Mouse (Mus musculus) hindbrain, embryonic 11.5 days (tissue): Measurements from ENCODE around the gene E330034G19Rik. TPM values are rescaled to one million over a fixed set of nuclear protein-coding genes. Genes with fewer than 3 reads are reported as not detected.

Experiments
- ATAC-seq: fragments of 200-750 bp; cut with Nextera tagmentation; 2 replicates; pipeline ENCODE4 v1.8.0; 2017; ENCODE audit warnings: mild to moderate bottlenecking, moderate TSS enrichment, moderate library complexity; ENCODE audit not compliant: low FRiP score
- DNase-seq: peaks from one replicate; pipeline ENCODE4 v3.0.0-alpha.2; 2015; ENCODE audit warnings: low spot score
- H3K27ac ChIP-seq: fragments of 300-500 bp; sonication (generic); 2 replicates; pipeline ENCODE4 v1.5.1; 2014; ENCODE audit warnings: mild to moderate bottlenecking, low read depth, low read length
- H3K27me3 ChIP-seq: fragments of 300-500 bp; sonication (generic); 2 replicates; pipeline ENCODE4 v1.6.1; 2014; ENCODE audit warnings: mild to moderate bottlenecking, low read length, moderate library complexity, mixed read lengths; ENCODE audit not compliant: control insufficient read depth, insufficient read depth
- H3K36me3 ChIP-seq: fragments of 300-500 bp; sonication (generic); 2 replicates; pipeline ENCODE4 v1.6.1; 2014; ENCODE audit warnings: mild to moderate bottlenecking, low read length, moderate library complexity, mixed read lengths; ENCODE audit not compliant: control insufficient read depth, insufficient read depth
- H3K4me1 ChIP-seq: fragments of 300-500 bp; sonication (generic); replicated peaks from 2 replicates; pipeline ENCODE4 v1.6.1; 2014; ENCODE audit warnings: low read length, mixed read lengths; ENCODE audit not compliant: control insufficient read depth, insufficient read depth
- H3K4me2 ChIP-seq: fragments of 300-500 bp; sonication (generic); replicated peaks from 2 replicates; pipeline ENCODE4 v1.6.1; 2014; ENCODE audit warnings: mild to moderate bottlenecking, low read depth, low read length
- H3K4me3 ChIP-seq: fragments of 300-500 bp; sonication (generic); 2 replicates; pipeline ENCODE4 v1.5.1; 2014; ENCODE audit warnings: low read depth, low read length
- H3K9ac ChIP-seq: fragments of 300-500 bp; sonication (generic); 2 replicates; pipeline ENCODE4 v1.6.1; 2014; ENCODE audit warnings: low read depth, low read length
- H3K9me3 ChIP-seq: fragments of 300-500 bp; sonication (generic); 2 replicates; pipeline ENCODE4 v1.6.1; 2016; ENCODE audit warnings: low read length; ENCODE audit not compliant: control insufficient read depth
- WGBS: fragments of 180-500 bp; shearing (Covaris S2); extraction: QIAGEN DNeasy Blood & Tissue Kit; methylation state at CpG from one replicate; pipeline ENCODE4 v1.1.7; 2014; 5-methylcytosine and 5-hydroxymethylcytosine counted together
- polyA plus RNA-seq: library from polyadenylated mRNA; unstranded; fragments of >200 nt; fragmentation: Nextera tagmentation; extraction: Ambion mirVana; gene quantifications from 2 replicates; pipeline ENCODE4 v1.2.1, GENCODE M21; 2014

Gene E330034G19Rik
- polyA plus RNA-seq, 1 experiment from 2014 or later, result not detected

- Histone ChIP-seq H3K4me2 (no peak overlapping the region), H3K9me3 (no peaks in the 10 kb centered on the region), H3K4me1 (0 out of 2 replicates have a peak, but pooled peaks cover 5% of the 10 kb centered on the region), H3K27me3 (no peaks in the 10 kb centered on the region), H3K27ac (no peak overlapping the region; the same call in 1 of the 2 replicates), H3K36me3 (no peaks in the 10 kb centered on the region), H3K4me3 (no peak overlapping the region), H3K9ac (no peak overlapping the region)
- ATAC-seq, result no peak
- WGBS, result 81% methylated on average over 6 of the region's 6 CpGs
- DNase-seq, result no peak
Measured at GRCm38 (mm10) chr14:24262382-24262781, 30.6 kb upstream of the E330034G19Rik start.

- H3K4me3 ChIP-seq, result no peak overlapping the region
- no peaks in the 10 kb centered on the region for H3K27me3 ChIP-seq
- WGBS, result 50% methylated on average over 2 of the region's 2 CpGs
- H3K4me2 ChIP-seq, result no peak overlapping the region
- DNase-seq (peak; percentile 68), ATAC-seq (peak; percentile 71)
- 0 out of 2 replicates have a peak, but pooled peaks cover 5% of the 10 kb centered on the region for H3K4me1 ChIP-seq
- H3K36me3 ChIP-seq, result no peaks in the 10 kb centered on the region
- H3K27ac ChIP-seq, result no peak overlapping the region
- H3K9ac ChIP-seq, result no peak overlapping the region
- H3K9me3 ChIP-seq, result no peaks in the 10 kb centered on the region
Measured at GRCm38 (mm10) chr14:24262915-24263314, 30.1 kb upstream of the E330034G19Rik start.

- ATAC-seq (no peak), DNase-seq (no peak)
- Histone ChIP-seq H3K27ac (no peak overlapping the region), H3K9ac (no peak overlapping the region), H3K36me3 (no peaks in the 10 kb centered on the region), H3K4me1 (no peaks in the 10 kb centered on the region), H3K27me3 (no peaks in the 10 kb centered on the region), H3K9me3 (no peaks in the 10 kb centered on the region), H3K4me2 (no peak overlapping the region), H3K4me3 (no peak overlapping the region)
- 75% methylated on average over 1 of the region's 1 CpGs for WGBS
Measured at GRCm38 (mm10) chr14:24269571-24269970, 23.4 kb upstream of the E330034G19Rik start.

- Histone ChIP-seq H3K4me3 (no peak overlapping the region), H3K9me3 (no peaks in the 10 kb centered on the region), H3K4me1 (no peaks in the 10 kb centered on the region), H3K27ac (no peak overlapping the region), H3K4me2 (no peak overlapping the region), H3K9ac (no peak overlapping the region), H3K36me3 (no peaks in the 10 kb centered on the region), H3K27me3 (no peaks in the 10 kb centered on the region)
- DNase-seq (peak; percentile 50), ATAC-seq (no peak)
- WGBS, result 53% methylated on average over 2 of the region's 2 CpGs
Measured at GRCm38 (mm10) chr14:24273575-24273974, 19.4 kb upstream of the E330034G19Rik start.

GRCm38 (mm10) chr14:24275534-24275933 lies 17.5 kb upstream of the E330034G19Rik start:
- no peaks in the 10 kb centered on the region for H3K27me3 ChIP-seq
- no peak for ATAC-seq
- peak; percentile 39 for DNase-seq
- H3K36me3 ChIP-seq, result no peaks in the 10 kb centered on the region
- H3K4me3 ChIP-seq, result no peak overlapping the region
- no peak overlapping the region for H3K4me2 ChIP-seq
- H3K9me3 ChIP-seq, result no peaks in the 10 kb centered on the region
- no peaks in the 10 kb centered on the region for H3K4me1 ChIP-seq
- H3K27ac ChIP-seq, result no peak overlapping the region
- H3K9ac ChIP-seq, result no peak overlapping the region
- 62% methylated on average over 2 of the region's 2 CpGs for WGBS

GRCm38 (mm10) chr14:24281278-24281677 lies 11.7 kb upstream of the E330034G19Rik start:
- no peak overlapping the region for H3K4me2 ChIP-seq
- ATAC-seq (no peak), DNase-seq (no peak)
- no peak overlapping the region for H3K4me3 ChIP-seq
- H3K27ac ChIP-seq, result no peak overlapping the region
- 71% methylated on average over 4 of the region's 4 CpGs for WGBS
- H3K36me3 ChIP-seq, result no peaks in the 10 kb centered on the region
- H3K27me3 ChIP-seq, result no peaks in the 10 kb centered on the region
- no peaks in the 10 kb centered on the region for H3K4me1 ChIP-seq
- no peak overlapping the region for H3K9ac ChIP-seq
- H3K9me3 ChIP-seq, result no peaks in the 10 kb centered on the region

- no peaks in the 10 kb centered on the region for H3K27me3 ChIP-seq
- 72% methylated on average over 3 of the region's 3 CpGs for WGBS
- DNase-seq (no peak), ATAC-seq (no peak)
- H3K36me3 ChIP-seq, result no peaks in the 10 kb centered on the region
- H3K4me3 ChIP-seq, result no peak overlapping the region
- no peak overlapping the region for H3K4me2 ChIP-seq
- no peaks in the 10 kb centered on the region for H3K4me1 ChIP-seq
- no peaks in the 10 kb centered on the region for H3K9me3 ChIP-seq
- no peak overlapping the region for H3K27ac ChIP-seq
- H3K9ac ChIP-seq, result no peak overlapping the region
Measured at GRCm38 (mm10) chr14:24282276-24282675, 10.7 kb upstream of the E330034G19Rik start.

- H3K4me2 ChIP-seq, result no peak overlapping the region
- DNase-seq (no peak), ATAC-seq (no peak)
- no peak overlapping the region for H3K4me3 ChIP-seq
- no peak overlapping the region for H3K9ac ChIP-seq
- H3K4me1 ChIP-seq, result no peaks in the 10 kb centered on the region
- H3K36me3 ChIP-seq, result no peaks in the 10 kb centered on the region
- 60% methylated on average over 4 of the region's 4 CpGs for WGBS
- H3K9me3 ChIP-seq, result no peaks in the 10 kb centered on the region
- no peaks in the 10 kb centered on the region for H3K27me3 ChIP-seq
- no peak overlapping the region for H3K27ac ChIP-seq
Measured at GRCm38 (mm10) chr14:24286136-24286535, 6.9 kb upstream of the E330034G19Rik start.

GRCm38 (mm10) chr14:24290726-24291125 lies 2.3 kb upstream of the E330034G19Rik start:
- Histone ChIP-seq H3K9ac (no peak overlapping the region), H3K4me2 (no peak overlapping the region), H3K36me3 (no peaks in the 10 kb centered on the region), H3K4me3 (no peak overlapping the region), H3K4me1 (no peaks in the 10 kb centered on the region), H3K27ac (no peak overlapping the region), H3K27me3 (no peaks in the 10 kb centered on the region), H3K9me3 (no peaks in the 10 kb centered on the region)
- ATAC-seq (no peak), DNase-seq (no peak)
